Mouse (Mus musculus): Measurements from ENCODE around the gene Rinl. TPM values are rescaled to one million over a fixed set of nuclear protein-coding genes. Genes with fewer than 3 reads are reported as not detected.
A peak's percentile ranks its signal among the peaks of the same experiment; 100 is the strongest.

Rinl gene
- polyA plus RNA-seq, 1 experiment from 2014 or later, result 2.2 TPM

DNA sequence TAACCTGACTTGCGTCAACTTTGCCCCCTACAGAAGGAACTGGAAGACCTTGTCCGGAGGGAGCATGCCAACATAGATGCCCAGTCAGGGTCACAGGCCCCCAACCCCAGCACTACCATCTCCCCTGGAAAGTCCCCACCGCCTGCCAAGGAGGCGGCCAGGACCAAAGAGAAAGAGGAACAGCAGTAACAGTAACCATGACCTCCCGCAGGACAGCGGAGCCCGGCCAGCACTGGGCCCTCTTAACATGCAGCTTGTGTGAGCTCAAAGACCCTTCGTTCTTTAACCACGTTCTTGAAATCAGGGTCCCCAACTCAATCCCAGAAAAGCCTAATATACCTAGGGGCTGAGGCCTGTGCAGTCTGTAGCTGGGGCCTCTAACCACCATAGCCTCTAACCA, 885 bp upstream of the Rinl start:
- 93% methylated on average over 9 of the region's 9 CpGs for WGBS
- no peak overlapping the region for H3K9ac ChIP-seq (ENCODE audit: low read depth, low read length)
- no peaks in the 10 kb centered on the region for H3K9me3 ChIP-seq (ENCODE audit: control insufficient read depth)
- H3K36me3 ChIP-seq (ENCODE audit: control insufficient read depth, insufficient read depth), result peaks cover 47% of the 10 kb centered on the region
- H3K27ac ChIP-seq (ENCODE audit: low read depth, low read length), result no peak overlapping the region
- TF ChIP-seq CTCF (IDR thresholded peaks at IDR 0.05; ENCODE audit: low read depth), result no peak
- peaks cover 5% of the 10 kb centered on the region; the same call in 1 of the 2 replicates for H3K4me1 ChIP-seq (replicated peaks; ENCODE audit: control insufficient read depth, insufficient read depth, low read length)
- no peak for ATAC-seq
- H3K27me3 ChIP-seq (replicated peaks; ENCODE audit: control insufficient read depth, insufficient read depth, low read length), result no peaks in the 10 kb centered on the region
- H3K4me3 ChIP-seq (ENCODE audit: low read depth, low read length), result no peak overlapping the region
- no peak overlapping the region for H3K4me2 ChIP-seq (replicated peaks; ENCODE audit: low read depth)

DNA sequence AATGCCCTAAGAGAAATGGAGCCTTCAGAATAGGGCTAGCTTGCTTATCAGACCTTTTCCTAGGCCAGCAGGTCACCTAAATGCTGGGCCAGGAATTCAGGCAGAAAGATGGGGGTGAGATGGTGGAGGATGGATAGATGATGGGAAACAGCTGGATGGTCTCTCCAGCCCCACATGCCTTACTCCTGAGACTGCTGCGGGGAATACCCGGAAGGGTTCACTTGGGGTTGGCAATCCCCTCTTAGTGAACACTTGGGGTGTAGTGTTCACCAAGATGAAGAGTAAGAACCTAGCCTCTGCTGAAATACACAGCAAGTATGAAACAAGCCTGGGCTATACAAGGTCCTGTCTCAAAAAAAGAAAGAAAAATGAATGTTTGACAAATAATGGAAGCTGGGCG, 466 bp downstream of the Rinl start:
- TF ChIP-seq CTCF (IDR thresholded peaks at IDR 0.05; ENCODE audit: low read depth), result no peak
- peak overlapping the region; percentile 28; the same call in 1 of the 2 replicates for H3K27ac ChIP-seq (ENCODE audit: low read depth, low read length)
- no peaks in the 10 kb centered on the region for H3K9me3 ChIP-seq (ENCODE audit: control insufficient read depth)
- no peaks in the 10 kb centered on the region for H3K27me3 ChIP-seq (replicated peaks; ENCODE audit: control insufficient read depth, insufficient read depth, low read length)
- WGBS, result 51% methylated on average over 3 of the region's 3 CpGs
- no peak for ATAC-seq
- peaks cover 33% of the 10 kb centered on the region for H3K36me3 ChIP-seq (ENCODE audit: control insufficient read depth, insufficient read depth)
- H3K9ac ChIP-seq (ENCODE audit: low read depth, low read length), result no peak overlapping the region
- H3K4me2 ChIP-seq (replicated peaks; ENCODE audit: low read depth), result no peak overlapping the region
- no peak overlapping the region for H3K4me3 ChIP-seq (ENCODE audit: low read depth, low read length)
- H3K4me1 ChIP-seq (replicated peaks; ENCODE audit: control insufficient read depth, insufficient read depth, low read length), result peaks cover 5% of the 10 kb centered on the region; the same call in 1 of the 2 replicates

DNA sequence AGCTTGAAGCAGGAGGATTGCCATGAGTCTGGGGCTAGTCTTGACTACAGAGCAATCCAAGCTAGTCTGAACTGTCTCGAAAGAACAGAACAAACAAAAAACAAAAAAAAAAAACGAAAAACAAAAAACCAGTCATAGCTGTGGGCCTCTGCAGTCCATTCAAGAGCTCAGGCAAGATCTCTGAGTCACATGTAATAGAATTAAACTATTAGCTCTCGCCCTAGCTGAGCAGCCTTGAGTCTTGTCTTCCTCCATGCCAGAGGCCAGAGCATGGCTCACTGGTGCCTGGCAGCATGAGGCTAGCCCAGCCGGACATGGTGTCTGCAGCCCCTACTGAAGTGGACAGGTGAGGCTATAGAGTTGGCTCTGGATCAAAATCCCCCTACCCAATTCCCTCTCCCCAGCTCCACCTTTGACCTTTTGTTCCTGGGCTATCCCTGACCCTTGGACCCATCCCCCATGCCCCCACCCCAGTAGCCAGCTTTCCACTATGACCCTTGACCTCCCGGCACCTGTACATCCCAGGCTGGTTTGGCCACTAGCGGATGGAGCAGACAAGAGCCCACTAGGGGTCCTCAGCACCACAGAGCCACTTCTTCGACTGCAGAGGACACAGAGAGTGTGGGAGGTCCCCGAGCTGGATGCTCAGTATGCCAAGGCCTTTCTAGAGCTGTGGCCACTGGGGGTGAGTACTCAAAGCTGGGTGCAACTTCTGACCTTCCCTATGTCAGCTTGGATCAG, 1.5 kb downstream of the Rinl start:
- WGBS, result 62% methylated on average over 8 of the region's 8 CpGs
- peak; percentile 65 for TF ChIP-seq CTCF (IDR thresholded peaks at IDR 0.05; ENCODE audit: low read depth)
- ATAC-seq, result no peak
- Histone ChIP-seq H3K27ac (ENCODE audit: low read depth, low read length) (no peak overlapping the region), H3K4me1 (replicated peaks; ENCODE audit: control insufficient read depth, insufficient read depth, low read length) (peaks cover 5% of the 10 kb centered on the region; the same call in 1 of the 2 replicates), H3K4me3 (ENCODE audit: low read depth, low read length) (no peak overlapping the region), H3K4me2 (replicated peaks; ENCODE audit: low read depth) (no peak overlapping the region), H3K9ac (ENCODE audit: low read depth, low read length) (no peak overlapping the region), H3K36me3 (ENCODE audit: control insufficient read depth, insufficient read depth) (peaks cover 26% of the 10 kb centered on the region), H3K27me3 (replicated peaks; ENCODE audit: control insufficient read depth, insufficient read depth, low read length) (no peaks in the 10 kb centered on the region), H3K9me3 (ENCODE audit: control insufficient read depth) (no peaks in the 10 kb centered on the region)

DNA sequence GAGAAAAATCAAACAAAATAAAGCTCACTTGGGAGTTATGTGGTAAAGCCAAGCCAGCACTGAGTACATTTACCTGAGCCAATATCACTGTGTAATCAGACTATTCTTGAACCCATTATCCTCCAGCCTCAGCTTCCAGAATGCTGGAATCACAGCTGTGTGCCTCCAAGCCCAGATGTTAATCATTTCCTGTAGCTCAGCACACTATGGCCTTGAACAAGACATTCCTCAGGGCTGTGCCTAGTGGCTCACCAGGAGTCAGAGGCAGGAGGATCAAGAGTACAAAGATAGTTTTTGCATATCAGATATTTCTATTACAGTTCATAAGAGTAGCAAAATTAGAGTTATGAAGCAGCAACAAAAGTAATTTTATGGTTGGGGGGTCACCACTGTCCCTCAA, 2.9 kb downstream of the Rinl start:
- TF ChIP-seq CTCF (IDR thresholded peaks at IDR 0.05; ENCODE audit: low read depth), result no peak
- Histone ChIP-seq H3K9ac (ENCODE audit: low read depth, low read length) (no peak overlapping the region), H3K4me3 (ENCODE audit: low read depth, low read length) (no peak overlapping the region), H3K9me3 (ENCODE audit: control insufficient read depth) (no peaks in the 10 kb centered on the region), H3K36me3 (ENCODE audit: control insufficient read depth, insufficient read depth) (peaks cover 11% of the 10 kb centered on the region), H3K4me2 (replicated peaks; ENCODE audit: low read depth) (no peak overlapping the region), H3K4me1 (replicated peaks; ENCODE audit: control insufficient read depth, insufficient read depth, low read length) (peaks cover 5% of the 10 kb centered on the region; the same call in 1 of the 2 replicates), H3K27ac (ENCODE audit: low read depth, low read length) (no peak overlapping the region), H3K27me3 (replicated peaks; ENCODE audit: control insufficient read depth, insufficient read depth, low read length) (no peaks in the 10 kb centered on the region)
- ATAC-seq, result no peak

DNA sequence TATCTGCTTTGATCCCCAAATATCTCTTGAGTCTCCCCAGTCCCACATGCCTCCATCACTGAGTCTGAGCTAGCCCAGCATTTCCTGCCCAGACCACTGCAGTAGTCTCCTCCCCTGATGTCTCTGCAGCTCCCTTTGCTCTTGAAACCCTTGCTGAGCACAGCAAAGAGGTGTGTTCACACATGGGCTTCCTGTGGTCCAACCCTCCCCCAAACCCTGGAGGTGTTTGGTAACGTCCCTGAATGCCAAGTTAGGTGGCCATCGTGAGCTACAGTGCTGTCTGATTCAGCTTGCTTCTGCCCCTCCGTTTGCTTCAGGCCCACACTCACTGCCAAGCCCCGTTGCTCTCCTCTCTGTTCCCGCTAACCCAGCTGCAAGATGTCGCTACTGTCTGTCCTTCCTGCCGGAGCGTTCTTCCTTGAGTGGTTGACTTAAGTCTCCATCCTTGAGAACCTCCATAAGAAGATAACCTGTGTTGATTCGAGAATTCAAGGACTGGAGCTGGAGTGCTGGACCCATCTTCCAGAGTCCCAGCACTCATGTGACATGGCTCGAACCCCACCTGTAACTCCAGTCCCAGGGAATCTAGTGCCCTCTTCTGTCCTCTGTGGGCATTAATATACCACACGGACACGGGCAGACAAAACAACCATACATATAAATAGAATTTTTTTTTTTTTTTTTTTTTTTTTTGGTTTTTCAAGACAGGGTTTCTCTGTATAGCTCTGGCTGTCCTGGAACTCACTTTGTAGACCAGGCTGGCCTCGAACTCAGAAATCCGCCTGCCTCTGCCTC, 3.8 kb downstream of the Rinl start:
- H3K4me2 ChIP-seq (replicated peaks; ENCODE audit: low read depth), result no peak overlapping the region
- no peak overlapping the region for H3K4me3 ChIP-seq (ENCODE audit: low read depth, low read length)
- H3K4me1 ChIP-seq (replicated peaks; ENCODE audit: control insufficient read depth, insufficient read depth, low read length), result peaks cover 5% of the 10 kb centered on the region; the same call in 1 of the 2 replicates
- no peaks in the 10 kb centered on the region for H3K9me3 ChIP-seq (ENCODE audit: control insufficient read depth)
- H3K27ac ChIP-seq (ENCODE audit: low read depth, low read length), result no peak overlapping the region
- no peaks in the 10 kb centered on the region for H3K27me3 ChIP-seq (replicated peaks; ENCODE audit: control insufficient read depth, insufficient read depth, low read length)
- no peak for ATAC-seq
- H3K36me3 ChIP-seq (ENCODE audit: control insufficient read depth, insufficient read depth), result peaks cover 6% of the 10 kb centered on the region
- 76% methylated on average over 13 of the region's 14 CpGs for WGBS
- no peak for TF ChIP-seq CTCF (IDR thresholded peaks at IDR 0.05; ENCODE audit: low read depth)
- no peak overlapping the region for H3K9ac ChIP-seq (ENCODE audit: low read depth, low read length)

DNA sequence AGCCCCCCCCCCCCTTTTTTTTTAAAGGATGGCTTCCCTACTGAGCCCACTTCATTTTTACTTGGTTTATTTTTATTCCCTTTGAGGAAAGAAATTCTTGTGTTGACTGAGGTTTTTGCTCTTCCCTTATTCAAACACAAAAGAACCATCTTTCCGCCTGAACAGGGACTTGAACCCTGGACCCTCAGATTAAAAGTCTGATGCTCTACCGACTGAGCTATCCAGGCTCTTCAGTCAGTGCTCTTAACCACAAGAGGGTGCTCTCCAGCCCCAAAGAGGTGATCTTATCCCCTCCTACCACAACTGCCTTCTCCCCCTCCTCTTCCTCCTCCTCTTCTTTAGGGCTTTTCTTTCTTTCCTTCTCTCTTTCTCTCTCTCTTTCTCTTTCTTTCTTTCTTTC, 5.1 kb downstream of the Rinl start:
- Histone ChIP-seq H3K9me3 (ENCODE audit: control insufficient read depth) (no peaks in the 10 kb centered on the region), H3K4me3 (ENCODE audit: low read depth, low read length) (no peak overlapping the region), H3K36me3 (ENCODE audit: control insufficient read depth, insufficient read depth) (no peaks in the 10 kb centered on the region), H3K9ac (ENCODE audit: low read depth, low read length) (no peak overlapping the region), H3K4me2 (replicated peaks; ENCODE audit: low read depth) (no peak overlapping the region), H3K4me1 (replicated peaks; ENCODE audit: control insufficient read depth, insufficient read depth, low read length) (peaks cover 5% of the 10 kb centered on the region; the same call in 1 of the 2 replicates), H3K27me3 (replicated peaks; ENCODE audit: control insufficient read depth, insufficient read depth, low read length) (no peaks in the 10 kb centered on the region), H3K27ac (ENCODE audit: low read depth, low read length) (no peak overlapping the region)
- WGBS, result 41% methylated on average over 2 of the region's 2 CpGs
- ATAC-seq, result no peak
- peak; percentile 65 for TF ChIP-seq CTCF (IDR thresholded peaks at IDR 0.05; ENCODE audit: low read depth)

Measured in intestine, postnatal 0 days (tissue).